Mouse (Mus musculus) heart, postnatal 0 days (tissue): ENCODE data around the gene Rasal1. TPM values are rescaled to one million over a fixed set of nuclear protein-coding genes. Genes with fewer than 3 reads are reported as not detected.

Source experiments
- ATAC-seq: fragments of 200-750 bp; cut with Nextera tagmentation; 2 replicates; pipeline ENCODE4 v1.8.0; 2017; ENCODE audit warnings: low read depth, moderate number of reproducible peaks, moderate library complexity; ENCODE audit not compliant: insufficient read depth
- DNase-seq: peaks from one replicate; pipeline ENCODE4 v3.0.0-alpha.2; 2016; ENCODE audit warnings: low spot score
- H3K27ac ChIP-seq: fragments of 300-500 bp; sonication (generic); 2 replicates; pipeline ENCODE4 v1.5.1; 2014; ENCODE audit warnings: low read depth, mild to moderate bottlenecking
- H3K27me3 ChIP-seq: fragments of 300-500 bp; sonication (generic); 2 replicates; pipeline ENCODE4 v1.6.1; 2014; ENCODE audit warnings: low read length, mixed read lengths; ENCODE audit not compliant: control insufficient read depth, insufficient read depth
- H3K36me3 ChIP-seq: fragments of 300-500 bp; sonication (generic); replicated peaks from 2 replicates; pipeline ENCODE4 v1.6.1; 2014; ENCODE audit warnings: low read length, mixed read lengths; ENCODE audit not compliant: control insufficient read depth, insufficient read depth
- H3K4me1 ChIP-seq: fragments of 300-500 bp; sonication (generic); 2 replicates; pipeline ENCODE4 v1.6.1; 2014; ENCODE audit warnings: antibody characterized with exemption; ENCODE audit not compliant: control insufficient read depth, insufficient read depth
- H3K4me2 ChIP-seq: fragments of 300-500 bp; sonication (generic); 2 replicates; pipeline ENCODE4 v1.6.1; 2014; ENCODE audit warnings: low read depth, mild to moderate bottlenecking, low read length, moderate library complexity
- H3K4me3 ChIP-seq: fragments of 300-500 bp; sonication (generic); 2 replicates; pipeline ENCODE4 v1.5.1; 2014; ENCODE audit warnings: low read depth, low read length
- H3K9ac ChIP-seq: fragments of 300-500 bp; sonication (generic); replicated peaks from 2 replicates; pipeline ENCODE4 v1.6.1; 2014; ENCODE audit warnings: low read depth, low read length, mixed read lengths
- H3K9me3 ChIP-seq: fragments of 300-500 bp; sonication (generic); replicated peaks from 2 replicates; pipeline ENCODE4 v1.6.1; 2016; ENCODE audit warnings: low read length; ENCODE audit not compliant: control insufficient read depth
- CTCF ChIP-seq: IDR thresholded peaks from 2 replicates; pipeline ENCODE4 v1.5.1; 2016; ENCODE audit warnings: antibody characterized with exemption, control low read depth, low read depth
- EP300 ChIP-seq: IDR thresholded peaks from 2 replicates; pipeline ENCODE4 v1.6.1; 2016; ENCODE audit warnings: antibody characterized with exemption, low read depth
- WGBS: fragments of 180-500 bp; shearing (Covaris S2); extraction: QIAGEN DNeasy Blood & Tissue Kit; methylation state at CpG from one replicate; pipeline ENCODE4 v1.1.7; 2014; 5-methylcytosine and 5-hydroxymethylcytosine counted together
- polyA plus RNA-seq: library from polyadenylated mRNA; unstranded; fragments of >200 nt; fragmentation: Nextera tagmentation; extraction: Ambion mirVana; gene quantifications from 2 replicates; pipeline ENCODE4 v1.2.1, GENCODE M21; 2015
- total RNA-seq: library from RNA; depleted of rRNA; stranded (reverse); fragments of >200 nt; gene quantifications from 2 replicates; pipeline ENCODE4 v1.2.3, GENCODE M21; 2014; ENCODE audit warnings: low replicate concordance

Rasal1 gene
- total and polyA plus RNA-seq, 2 experiments from 2014 or later, result not detected

- DNase-seq (no peak), ATAC-seq (no peak)
- Histone ChIP-seq H3K4me1 (peaks cover 3% of the 10 kb centered on the region; the same call in 1 of the 2 replicates), H3K9me3 (no peaks in the 10 kb centered on the region), H3K4me2 (no peak overlapping the region), H3K9ac (no peak overlapping the region), H3K27me3 (peaks cover 20% of the 10 kb centered on the region), H3K4me3 (no peak overlapping the region), H3K27ac (no peak overlapping the region), H3K36me3 (no peaks in the 10 kb centered on the region)
- WGBS, result 84% methylated on average over 2 of the region's 2 CpGs
- TF ChIP-seq CTCF, result no peak
These were observed 5.3 kb downstream of the Rasal1 start for GRCm38 (mm10) chr5:120653873-120654272.

- Histone ChIP-seq H3K9me3 (no peaks in the 10 kb centered on the region), H3K4me3 (no peak overlapping the region), H3K4me1 (no peaks in the 10 kb centered on the region), H3K9ac (no peak overlapping the region), H3K27ac (no peak overlapping the region), H3K36me3 (no peaks in the 10 kb centered on the region), H3K27me3 (0 out of 2 replicates have a peak, but pooled peaks cover 11% of the 10 kb centered on the region), H3K4me2 (no peak overlapping the region)
- no peak for DNase-seq
- ATAC-seq, result no peak
- TF ChIP-seq EP300, result no peak
- TF ChIP-seq CTCF, result no peak
- 75% methylated on average over 12 of the region's 12 CpGs for WGBS
These were observed 7.7 kb downstream of the Rasal1 start for GRCm38 (mm10) chr5:120656281-120656751.

GRCm38 (mm10) chr5:120660816-120661215 is 12.2 kb downstream of the Rasal1 start:
- Histone ChIP-seq H3K4me1 (no peaks in the 10 kb centered on the region), H3K36me3 (no peaks in the 10 kb centered on the region), H3K27ac (no peak overlapping the region), H3K9ac (no peak overlapping the region), H3K4me2 (no peak overlapping the region), H3K4me3 (no peak overlapping the region), H3K9me3 (no peaks in the 10 kb centered on the region), H3K27me3 (0 out of 2 replicates have a peak, but pooled peaks cover 20% of the 10 kb centered on the region)
- WGBS, result 43% methylated on average over 5 of the region's 5 CpGs
- no peak for ATAC-seq
- TF ChIP-seq CTCF, result no peak
- no peak for TF ChIP-seq EP300
- DNase-seq, result no peak

- H3K4me1 ChIP-seq, result no peaks in the 10 kb centered on the region
- no peaks in the 10 kb centered on the region for H3K9me3 ChIP-seq
- 60% methylated on average over 2 of the region's 2 CpGs for WGBS
- no peak overlapping the region for H3K4me2 ChIP-seq
- H3K36me3 ChIP-seq, result no peaks in the 10 kb centered on the region
- DNase-seq, result no peak
- H3K27me3 ChIP-seq, result 0 out of 2 replicates have a peak, but pooled peaks cover 16% of the 10 kb centered on the region
- no peak overlapping the region for H3K4me3 ChIP-seq
- TF ChIP-seq EP300 (no peak), CTCF (no peak)
- no peak overlapping the region for H3K27ac ChIP-seq
- ATAC-seq, result no peak
- no peak overlapping the region for H3K9ac ChIP-seq
These were observed 16.3 kb downstream of the Rasal1 start for GRCm38 (mm10) chr5:120664888-120665287.

GRCm38 (mm10) chr5:120668761-120669160 is 20.1 kb downstream of the Rasal1 start:
- no peaks in the 10 kb centered on the region for H3K9me3 ChIP-seq
- no peak overlapping the region for H3K27ac ChIP-seq
- H3K4me2 ChIP-seq, result no peak overlapping the region
- TF ChIP-seq EP300, result no peak
- no peak for TF ChIP-seq CTCF
- 76% methylated on average over 7 of the region's 7 CpGs for WGBS
- H3K36me3 ChIP-seq, result no peaks in the 10 kb centered on the region
- H3K4me1 ChIP-seq, result no peaks in the 10 kb centered on the region
- DNase-seq (no peak), ATAC-seq (no peak)
- no peak overlapping the region for H3K9ac ChIP-seq
- no peak overlapping the region for H3K4me3 ChIP-seq
- H3K27me3 ChIP-seq, result 0 out of 2 replicates have a peak, but pooled peaks cover 9% of the 10 kb centered on the region

GRCm38 (mm10) chr5:120670132-120670531 is 21.5 kb downstream of the Rasal1 start:
- no peaks in the 10 kb centered on the region for H3K4me1 ChIP-seq
- no peaks in the 10 kb centered on the region for H3K9me3 ChIP-seq
- no peak overlapping the region for H3K4me2 ChIP-seq
- ATAC-seq, result no peak
- DNase-seq, result no peak
- H3K27me3 ChIP-seq, result no peaks in the 10 kb centered on the region
- H3K27ac ChIP-seq, result no peak overlapping the region
- H3K4me3 ChIP-seq, result no peak overlapping the region
- no peaks in the 10 kb centered on the region for H3K36me3 ChIP-seq
- no peak for TF ChIP-seq CTCF
- no peak for TF ChIP-seq EP300
- no peak overlapping the region for H3K9ac ChIP-seq
- 84% methylated on average over 7 of the region's 7 CpGs for WGBS
